Mouse (Mus musculus): ENCODE data around the gene Tekt5.

Tekt5 gene

DNA sequence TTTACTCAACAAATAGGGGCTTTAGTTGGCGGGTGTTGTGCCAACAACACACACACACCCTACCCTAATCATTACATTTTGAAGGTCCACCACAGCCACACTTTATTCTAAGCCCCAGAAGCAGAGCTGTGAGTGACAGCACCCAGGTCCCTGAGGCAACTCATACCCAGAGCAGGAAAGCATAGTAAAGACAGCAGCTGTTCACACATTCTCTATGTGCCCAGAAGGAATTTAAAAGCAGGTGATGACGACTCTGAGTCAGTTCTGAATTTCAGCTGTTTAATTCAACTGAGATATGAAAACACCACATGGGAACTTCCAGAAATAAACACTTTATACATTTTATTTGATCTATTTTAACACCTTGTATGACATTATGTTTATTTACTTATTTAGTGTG, 15.8 kb downstream of the Tekt5 start:
- no peak for DNase-seq (ENCODE audit: low spot score)

DNA sequence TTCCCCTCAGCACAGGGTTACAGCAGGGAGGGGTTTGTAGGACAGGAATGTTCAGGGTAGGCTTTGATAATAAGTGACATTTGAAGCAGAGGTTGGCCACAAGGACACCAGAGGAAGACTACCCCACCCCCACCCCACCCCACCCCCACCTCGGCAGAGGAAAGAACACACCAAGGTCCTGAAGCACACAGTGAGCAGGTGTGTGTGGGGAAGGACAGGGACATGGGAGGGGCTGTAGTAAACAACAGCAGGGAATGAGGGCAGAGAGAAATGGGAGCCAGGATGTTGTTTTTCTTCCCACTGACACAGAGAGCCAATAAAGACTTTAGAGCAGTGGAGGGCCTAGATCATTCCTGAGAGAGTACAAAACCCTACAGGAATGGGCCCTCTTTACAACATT, 18.0 kb downstream of the Tekt5 start:
- DNase-seq (ENCODE audit: low spot score) = no peak

DNA sequence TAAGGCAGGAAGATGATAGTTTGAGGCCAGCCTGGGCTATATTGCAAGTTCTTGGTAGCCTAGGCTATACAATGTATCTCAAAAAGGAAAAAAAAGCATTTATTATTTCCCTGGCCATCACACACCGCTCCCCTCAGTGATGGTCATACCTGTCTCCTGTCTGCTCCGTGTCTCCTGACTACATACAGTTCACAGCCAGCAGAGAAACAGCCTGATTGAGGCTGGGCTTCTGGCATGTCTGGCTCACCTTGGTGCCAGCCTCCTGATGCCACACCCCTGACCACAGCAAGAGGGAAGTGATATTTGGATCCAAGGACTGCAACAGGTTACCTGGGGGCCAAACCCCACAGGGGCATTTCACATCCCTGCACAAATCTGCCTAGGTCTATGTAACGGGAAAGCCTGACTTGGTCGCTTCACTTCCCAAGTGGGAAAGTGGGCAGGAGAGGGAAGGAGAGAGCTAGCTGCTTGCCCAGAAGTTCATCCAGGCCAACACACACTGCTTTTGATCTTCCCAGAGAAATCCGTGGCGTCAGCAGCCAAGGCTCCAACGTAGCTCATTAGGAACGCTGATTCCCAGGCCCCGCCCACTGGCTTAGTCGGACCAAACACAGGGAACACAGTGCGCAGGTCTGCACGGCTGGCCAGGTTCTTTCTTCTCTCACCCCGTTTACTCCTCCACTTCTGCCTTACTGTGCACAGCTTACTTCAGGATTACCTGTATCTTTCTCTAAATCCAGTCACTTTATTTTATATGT, 20.9 kb downstream of the Tekt5 start:
- no peak for DNase-seq (ENCODE audit: low spot score)

- DNase-seq (ENCODE audit: low spot score) = no peak
Measured at GRCm38 (mm10) chr16:10372372-10372771, 22.9 kb downstream of the Tekt5 start.

GRCm38 (mm10) chr16:10369996-10370395, 25.3 kb downstream of the Tekt5 start:
- no peak for DNase-seq (ENCODE audit: low spot score)

DNA sequence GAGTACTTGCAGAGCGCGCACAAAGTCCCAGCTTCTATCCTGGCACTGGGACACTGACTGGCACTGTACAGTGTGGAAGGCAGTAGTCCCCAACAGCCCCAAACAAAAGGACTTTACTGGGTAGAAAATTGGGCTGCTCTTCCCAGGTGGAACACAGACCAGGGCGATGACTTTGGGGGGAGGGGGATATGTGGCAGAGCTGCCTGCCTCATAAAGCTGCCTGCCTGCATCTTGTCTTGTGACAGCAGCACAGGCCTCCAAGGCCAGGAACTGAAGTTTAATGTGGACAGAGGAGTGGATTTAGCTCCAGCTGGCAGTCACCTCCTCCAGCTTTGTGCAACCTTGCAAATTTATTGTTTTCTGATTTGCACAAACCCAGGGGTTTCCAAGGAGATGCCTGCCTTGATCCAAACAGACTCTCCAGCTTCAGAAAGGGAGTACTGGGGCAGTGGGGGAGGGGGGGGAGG, 25.8 kb downstream of the Tekt5 start:
- no peak for DNase-seq (ENCODE audit: low spot score)

DNA sequence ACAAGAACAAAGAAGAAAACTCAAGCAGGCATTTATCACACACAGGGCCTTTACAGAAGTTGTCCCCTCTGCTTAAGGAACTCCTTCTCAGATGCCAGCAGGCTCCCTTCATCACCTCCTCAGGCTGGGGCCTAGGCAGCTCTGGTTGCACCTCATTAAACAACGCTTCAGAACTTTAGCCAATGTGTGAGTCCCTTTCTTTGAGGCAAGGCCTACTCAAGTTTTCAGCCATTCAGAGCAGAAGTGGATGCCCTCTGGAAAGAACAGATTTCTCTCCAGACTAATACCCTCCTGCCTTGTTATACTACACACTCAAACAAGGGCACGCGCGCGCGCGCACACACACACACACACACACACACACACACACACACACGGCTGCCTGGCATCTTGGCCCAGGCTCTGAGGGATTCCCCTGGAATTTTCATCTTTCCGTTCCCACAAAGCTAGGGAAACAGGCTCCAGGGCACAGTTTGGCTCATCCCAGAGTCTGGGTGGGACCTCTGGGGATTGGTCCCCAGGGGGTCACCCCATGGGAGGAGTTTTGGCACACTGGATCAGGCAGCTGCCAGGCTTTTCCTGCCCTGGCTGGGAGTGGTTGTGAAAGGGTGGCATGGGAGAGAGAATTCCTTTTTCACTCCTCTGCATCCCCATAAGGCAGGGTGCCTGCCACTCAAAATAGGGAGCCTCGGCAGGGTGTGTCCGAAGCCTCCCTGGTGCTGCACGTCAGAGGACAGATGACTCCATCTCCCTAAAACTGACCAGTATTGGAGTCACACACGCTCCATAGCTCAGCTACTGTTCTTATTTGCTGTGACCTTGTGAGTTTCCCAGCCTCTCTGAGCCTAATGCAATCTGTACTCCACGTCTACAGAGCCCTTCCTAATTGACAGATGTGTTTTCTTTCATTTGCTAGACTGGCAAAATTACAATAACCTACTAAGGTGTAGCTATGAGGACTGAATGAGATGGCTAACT, 28.8 kb downstream of the Tekt5 start:
- no peak for DNase-seq (ENCODE audit: low spot score)

DNA sequence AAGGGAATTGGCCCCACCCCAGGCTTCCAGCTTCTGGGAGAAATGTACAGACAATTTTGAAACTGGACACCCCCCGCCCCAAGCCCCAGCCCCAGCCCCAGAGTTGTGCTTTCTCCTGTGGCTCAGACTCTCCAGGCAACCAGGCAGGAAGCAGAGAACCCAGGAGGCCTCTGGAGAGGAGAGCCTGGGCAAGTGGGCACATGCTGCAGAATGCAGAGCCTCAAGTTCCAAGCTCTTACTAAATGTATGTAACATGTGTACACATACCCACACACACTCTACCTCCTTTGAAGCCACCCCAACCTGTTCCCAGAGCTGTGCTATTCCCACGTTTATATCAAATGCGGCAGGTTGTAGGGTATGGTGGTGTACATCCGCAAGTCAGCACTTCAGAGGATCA, 29.5 kb downstream of the Tekt5 start:
- DNase-seq (ENCODE audit: low spot score) = no peak

DNA sequence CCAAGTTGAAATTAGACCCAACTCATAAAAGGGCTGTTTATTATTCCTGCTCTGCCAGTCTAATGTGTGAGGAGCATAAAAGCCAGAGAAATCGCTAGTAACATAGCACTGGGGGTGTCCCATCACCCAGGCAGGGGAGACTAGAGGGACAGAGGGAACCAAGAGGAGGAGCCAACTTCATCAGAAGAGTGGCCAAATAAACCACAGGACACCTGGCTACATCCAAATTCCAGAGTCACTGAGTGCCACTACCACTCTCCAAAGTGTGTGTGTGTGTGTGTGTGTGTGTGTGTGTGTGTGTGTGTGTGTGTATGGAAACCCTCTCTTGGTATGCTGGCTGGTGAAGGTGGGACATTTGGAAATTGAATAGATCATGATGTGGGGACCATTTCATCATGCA, 32.2 kb downstream of the Tekt5 start:
- DNase-seq (ENCODE audit: low spot score) = no peak

- DNase-seq (ENCODE audit: low spot score) = no peak
Measured at GRCm38 (mm10) chr16:10359241-10359640, 36.0 kb downstream of the Tekt5 start.

DNA sequence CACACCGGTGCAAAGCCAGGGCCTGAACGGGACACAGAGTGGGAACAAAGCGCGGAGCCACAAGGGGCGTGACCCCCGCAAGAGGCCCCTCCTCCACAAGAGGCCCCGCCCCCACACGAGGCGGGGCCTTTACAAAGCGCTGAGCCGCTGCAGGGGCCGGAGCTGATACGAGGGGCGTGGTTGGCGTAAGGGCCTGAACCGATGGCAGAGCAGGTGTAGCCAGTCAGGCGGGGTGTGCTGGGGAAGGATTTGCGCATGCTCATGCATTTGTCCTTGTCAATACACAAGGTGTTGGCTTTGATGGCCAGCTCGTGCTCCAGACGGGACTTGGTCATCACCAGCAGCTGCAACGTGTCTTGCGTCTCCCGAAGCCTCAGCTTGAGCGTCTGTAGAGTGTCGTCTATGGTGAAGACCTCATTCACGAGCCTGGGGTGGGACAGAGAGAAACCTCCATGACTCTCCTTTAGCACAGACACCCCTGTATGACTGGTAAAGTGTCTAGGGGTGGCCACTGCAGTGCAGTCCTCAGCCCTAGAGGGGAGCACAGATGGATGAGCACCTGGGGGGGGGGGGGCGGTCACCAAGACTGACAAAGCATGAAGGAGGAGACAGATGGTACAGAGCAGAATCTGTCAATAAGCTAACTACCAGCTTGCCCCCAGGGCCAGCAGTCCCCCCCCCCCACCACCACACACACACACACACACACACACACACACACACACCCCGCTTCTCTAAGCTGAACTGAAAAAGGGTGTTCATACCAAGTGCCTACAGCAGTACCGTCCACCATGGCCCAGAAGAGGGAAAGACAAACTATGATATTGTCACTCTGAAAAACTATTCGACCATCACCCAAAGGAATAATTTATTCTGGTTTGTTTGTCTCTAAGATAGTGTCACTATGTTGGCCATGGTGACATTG, 37.0 kb downstream of the Tekt5 start:
- no peak for DNase-seq (ENCODE audit: low spot score)

- DNase-seq (ENCODE audit: low spot score) = no peak
Measured at GRCm38 (mm10) chr16:10355004-10355403, 40.3 kb downstream of the Tekt5 start.

DNA sequence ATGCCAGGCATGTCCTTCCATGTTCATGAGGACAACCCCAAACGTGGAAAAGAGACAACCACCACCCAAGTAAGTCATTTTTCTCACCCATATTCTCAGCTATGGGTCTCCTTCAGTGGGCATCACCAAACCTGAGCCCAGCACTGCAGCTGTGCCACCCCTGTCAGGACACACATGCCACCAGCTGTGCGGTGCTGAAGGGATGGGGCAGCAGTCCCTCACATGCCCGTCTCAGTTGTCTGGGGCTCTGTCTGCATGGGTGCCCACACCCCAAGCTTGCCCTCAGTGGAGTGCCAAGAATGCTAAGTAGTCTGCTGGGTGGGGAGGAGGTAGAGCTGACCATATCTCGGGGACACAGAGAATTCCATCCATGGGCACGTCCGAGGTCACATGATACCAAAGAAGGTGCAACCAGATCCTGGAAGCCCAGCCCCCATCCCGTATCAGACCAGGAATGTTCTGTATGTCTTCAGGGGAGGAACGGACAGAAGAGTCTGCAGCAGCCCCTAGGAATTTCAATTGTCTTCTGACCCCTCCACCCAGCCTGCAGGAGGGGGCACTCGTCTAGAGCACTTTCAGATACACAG, 44.1 kb downstream of the Tekt5 start:
- no peak for DNase-seq (ENCODE audit: low spot score)

DNA sequence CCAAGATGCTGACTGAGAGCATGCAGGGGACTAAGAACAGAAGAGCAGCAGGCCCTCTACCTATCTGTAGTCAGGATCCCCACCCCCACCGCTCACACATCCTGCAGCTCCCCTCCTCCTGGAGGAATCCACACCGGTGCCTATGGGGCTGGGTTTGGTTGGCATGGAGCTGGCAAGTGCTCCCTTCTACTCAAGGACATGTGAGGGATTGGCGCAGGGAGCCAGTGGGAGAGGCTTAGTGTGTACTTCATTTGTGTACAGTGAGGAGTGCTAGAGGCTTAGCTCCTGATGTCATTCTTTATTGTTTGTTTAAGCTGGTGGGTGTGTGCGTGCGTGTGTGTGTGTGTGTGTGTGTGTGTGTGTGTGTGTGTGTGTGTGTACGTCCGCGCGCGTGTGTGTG, 45.4 kb downstream of the Tekt5 start:
- DNase-seq (ENCODE audit: low spot score) = no peak

DNA sequence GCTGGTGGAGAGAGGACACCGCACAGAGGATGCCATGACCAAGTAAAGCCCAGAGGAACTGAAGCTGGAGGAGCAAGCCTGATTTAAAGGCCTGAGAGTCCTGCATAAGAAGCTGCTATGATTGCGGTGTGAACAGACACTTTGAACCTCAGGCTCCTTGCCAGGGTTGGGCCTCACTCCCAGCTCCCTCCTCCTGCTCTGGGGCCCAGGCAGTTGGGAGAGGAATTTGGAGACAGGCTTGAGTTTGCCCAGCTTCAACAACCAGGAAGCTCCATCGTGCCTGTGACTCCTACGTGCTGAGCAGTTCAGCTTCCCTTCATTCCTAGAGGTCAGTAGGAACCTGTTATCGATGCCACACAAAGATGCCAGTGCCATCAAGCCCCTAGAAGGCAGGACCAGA, 45.9 kb downstream of the Tekt5 start:
- DNase-seq (ENCODE audit: low spot score) = no peak

DNA sequence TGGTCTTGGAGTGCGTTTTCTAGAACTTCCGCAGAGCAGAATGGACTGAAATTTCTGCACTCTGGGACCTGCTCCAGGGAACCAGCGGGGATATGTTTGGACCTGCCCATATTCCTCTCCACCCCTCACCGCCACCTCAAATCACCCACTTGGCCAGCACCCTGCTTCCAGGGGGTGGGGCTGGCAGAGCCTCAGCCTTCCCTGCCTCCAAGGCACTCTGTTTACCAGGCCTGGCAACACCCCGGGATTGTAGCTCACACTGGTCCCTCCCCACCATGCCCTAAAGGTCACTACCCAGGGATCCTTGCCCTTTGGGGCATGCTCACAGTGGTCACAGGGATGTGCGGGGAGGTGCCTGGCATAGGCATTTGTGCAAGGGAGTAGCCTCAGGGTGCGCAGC, 47.7 kb downstream of the Tekt5 start:
- DNase-seq (ENCODE audit: low spot score) = no peak

- no peak for DNase-seq (ENCODE audit: low spot score)
Measured at GRCm38 (mm10) chr16:10341110-10341509, 54.2 kb downstream of the Tekt5 start.

GRCm38 (mm10) chr16:10339930-10340329, 55.4 kb downstream of the Tekt5 start:
- no peak for DNase-seq (ENCODE audit: low spot score)

- DNase-seq (ENCODE audit: low spot score) = no peak
Measured at GRCm38 (mm10) chr16:10338601-10339000, 56.7 kb downstream of the Tekt5 start.

- no peak for DNase-seq (ENCODE audit: low spot score)
Measured at GRCm38 (mm10) chr16:10337422-10338197, 57.7 kb downstream of the Tekt5 start.

Data from ovary, postnatal 10 days (tissue).